Mouse (Mus musculus) bone marrow macrophage, adult 2 months (primary cell): ENCODE results near the gene Mrps23.

Source experiments
- CTCF ChIP-seq: IDR thresholded peaks from 2 replicates; pipeline ENCODE4 v1.5.1; 2012; ENCODE audit warnings: low read depth, mild to moderate bottlenecking, low read length, moderate library complexity
- POLR2A ChIP-seq: IDR thresholded peaks from 2 replicates; pipeline ENCODE4 v1.6.1; 2012; ENCODE audit warnings: mild to moderate bottlenecking, low read depth, low read length, borderline replicate concordance

GRCm38 (mm10) chr11:88245581-88246170 lies 41.5 kb downstream of the Mrps23 start:
- no peak for TF ChIP-seq CTCF
- TF ChIP-seq POLR2A, result no peak
